Mouse (Mus musculus): ENCODE results near the gene Gpr27. TPM values are rescaled to one million over a fixed set of nuclear protein-coding genes. Genes with fewer than 3 reads are reported as not detected.

Gpr27 gene
- polyA plus RNA-seq, 1 experiment: not detected

DNA sequence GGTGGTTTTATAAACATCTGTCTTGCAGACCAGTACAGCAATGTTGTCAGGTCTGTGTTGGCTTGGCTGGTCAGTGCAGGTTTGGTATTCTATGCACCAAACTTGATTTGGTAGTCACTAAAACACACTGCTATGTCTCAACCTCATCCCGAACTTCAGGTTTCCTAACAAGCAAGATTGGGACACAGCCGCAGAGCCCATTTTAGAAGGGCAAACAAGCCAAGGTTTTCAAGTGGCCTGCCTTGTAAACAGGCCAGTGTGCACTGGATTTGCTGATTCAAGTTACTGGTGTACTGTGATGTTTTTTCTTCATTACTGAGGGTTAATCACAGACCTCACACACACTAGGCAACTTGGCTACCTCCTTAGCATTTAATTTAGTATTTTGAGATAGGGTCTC lies 36.4 kb upstream of the Gpr27 start:
- Histone ChIP-seq H3K4me3 (ENCODE audit: insufficient read depth, low read depth, low read length) (no peak overlapping the region), H3K4me1 (ENCODE audit: control insufficient read depth, insufficient read depth, low read length) (peaks cover 8% of the 10 kb centered on the region; the same call in 1 of the 2 replicates), H3K27ac (ENCODE audit: insufficient read depth, low read depth, low read length) (no peak overlapping the region)
- TF ChIP-seq CTCF (IDR thresholded peaks at IDR 0.05; ENCODE audit: insufficient read depth, low read depth, low read length) (no peak), POLR2A (IDR thresholded peaks at IDR 0.05; ENCODE audit: insufficient read depth, low read depth, low read length) (no peak)
- 88% methylated on average over 2 of the region's 2 CpGs for WGBS

DNA sequence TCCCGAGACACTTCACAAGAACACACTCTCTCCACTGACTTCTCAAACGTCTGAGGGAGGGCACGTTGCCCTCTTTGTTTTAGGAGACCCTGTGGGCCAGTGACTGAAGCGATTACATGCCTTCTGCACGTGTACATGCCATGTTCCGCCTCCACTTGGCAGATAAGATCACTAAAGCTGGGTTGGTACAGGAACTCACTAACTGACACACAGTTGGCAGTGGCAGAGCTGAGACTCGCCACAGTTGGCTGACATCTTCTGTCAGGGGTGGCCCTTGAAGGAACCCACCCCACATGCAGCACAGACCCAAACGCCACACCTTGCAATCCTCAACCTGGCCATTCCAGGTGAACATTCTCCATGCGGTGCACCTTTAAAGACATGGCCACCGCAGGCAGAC lies 33.9 kb upstream of the Gpr27 start:
- Histone ChIP-seq H3K27ac (ENCODE audit: insufficient read depth, low read depth, low read length) (no peak overlapping the region), H3K4me3 (ENCODE audit: insufficient read depth, low read depth, low read length) (no peak overlapping the region), H3K4me1 (ENCODE audit: control insufficient read depth, insufficient read depth, low read length) (peaks cover 6% of the 10 kb centered on the region; the same call in 1 of the 2 replicates)
- WGBS: 72% methylated on average over 10 of the region's 10 CpGs
- TF ChIP-seq POLR2A (IDR thresholded peaks at IDR 0.05; ENCODE audit: insufficient read depth, low read depth, low read length): no peak
- no peak for TF ChIP-seq CTCF (IDR thresholded peaks at IDR 0.05; ENCODE audit: insufficient read depth, low read depth, low read length)

DNA sequence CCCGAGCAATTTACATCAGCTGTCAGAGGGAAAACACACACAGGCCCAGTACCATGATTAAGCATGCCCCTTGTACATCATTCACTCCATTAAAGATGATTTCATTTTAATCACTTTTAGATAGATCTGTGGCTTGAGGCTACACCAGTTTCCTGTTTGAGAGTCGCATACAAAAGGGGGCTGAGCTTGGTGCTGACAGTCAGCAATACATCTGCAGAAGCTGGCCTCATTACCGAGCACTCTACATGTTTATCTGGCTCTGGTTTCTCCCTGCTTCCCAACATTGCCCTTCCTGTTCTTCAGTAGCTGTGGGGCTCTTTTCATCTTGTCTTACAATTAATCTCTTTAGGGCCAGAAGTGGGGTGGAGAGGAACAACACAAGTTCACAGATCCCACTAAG lies 32.0 kb upstream of the Gpr27 start:
- H3K4me1 ChIP-seq (ENCODE audit: control insufficient read depth, insufficient read depth, low read length): peaks cover 11% of the 10 kb centered on the region; the same call in 1 of the 2 replicates
- 63% methylated on average over 3 of the region's 3 CpGs for WGBS
- H3K27ac ChIP-seq (ENCODE audit: insufficient read depth, low read depth, low read length): no peak overlapping the region
- H3K4me3 ChIP-seq (ENCODE audit: insufficient read depth, low read depth, low read length): no peak overlapping the region
- no peak for TF ChIP-seq POLR2A (IDR thresholded peaks at IDR 0.05; ENCODE audit: insufficient read depth, low read depth, low read length)
- no peak for TF ChIP-seq CTCF (IDR thresholded peaks at IDR 0.05; ENCODE audit: insufficient read depth, low read depth, low read length)

DNA sequence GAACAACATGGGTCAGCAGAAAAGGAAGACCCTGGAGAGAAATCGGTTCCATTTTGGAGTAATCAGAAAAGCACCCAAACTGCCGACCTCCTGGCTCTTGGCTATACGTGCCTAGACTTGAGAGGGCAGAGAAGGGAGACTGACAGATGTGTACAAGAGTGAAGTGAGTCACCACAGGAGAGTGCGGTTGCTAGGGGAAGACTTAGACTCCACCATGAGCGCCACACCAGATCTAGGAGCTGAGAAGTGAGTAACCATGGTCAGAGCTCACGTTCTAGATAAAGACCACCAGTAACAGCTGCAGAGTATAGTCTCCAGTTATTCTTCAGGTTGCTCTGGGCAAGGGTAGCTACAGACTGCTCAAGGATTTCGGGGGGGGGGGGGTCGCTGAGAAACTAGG lies 29.2 kb upstream of the Gpr27 start:
- TF ChIP-seq POLR2A (IDR thresholded peaks at IDR 0.05; ENCODE audit: insufficient read depth, low read depth, low read length) (no peak), CTCF (IDR thresholded peaks at IDR 0.05; ENCODE audit: insufficient read depth, low read depth, low read length) (no peak)
- H3K4me3 ChIP-seq (ENCODE audit: insufficient read depth, low read depth, low read length): no peak overlapping the region
- 78% methylated on average over 8 of the region's 8 CpGs for WGBS
- peaks cover 19% of the 10 kb centered on the region for H3K4me1 ChIP-seq (ENCODE audit: control insufficient read depth, insufficient read depth, low read length)
- no peak overlapping the region for H3K27ac ChIP-seq (ENCODE audit: insufficient read depth, low read depth, low read length)

DNA sequence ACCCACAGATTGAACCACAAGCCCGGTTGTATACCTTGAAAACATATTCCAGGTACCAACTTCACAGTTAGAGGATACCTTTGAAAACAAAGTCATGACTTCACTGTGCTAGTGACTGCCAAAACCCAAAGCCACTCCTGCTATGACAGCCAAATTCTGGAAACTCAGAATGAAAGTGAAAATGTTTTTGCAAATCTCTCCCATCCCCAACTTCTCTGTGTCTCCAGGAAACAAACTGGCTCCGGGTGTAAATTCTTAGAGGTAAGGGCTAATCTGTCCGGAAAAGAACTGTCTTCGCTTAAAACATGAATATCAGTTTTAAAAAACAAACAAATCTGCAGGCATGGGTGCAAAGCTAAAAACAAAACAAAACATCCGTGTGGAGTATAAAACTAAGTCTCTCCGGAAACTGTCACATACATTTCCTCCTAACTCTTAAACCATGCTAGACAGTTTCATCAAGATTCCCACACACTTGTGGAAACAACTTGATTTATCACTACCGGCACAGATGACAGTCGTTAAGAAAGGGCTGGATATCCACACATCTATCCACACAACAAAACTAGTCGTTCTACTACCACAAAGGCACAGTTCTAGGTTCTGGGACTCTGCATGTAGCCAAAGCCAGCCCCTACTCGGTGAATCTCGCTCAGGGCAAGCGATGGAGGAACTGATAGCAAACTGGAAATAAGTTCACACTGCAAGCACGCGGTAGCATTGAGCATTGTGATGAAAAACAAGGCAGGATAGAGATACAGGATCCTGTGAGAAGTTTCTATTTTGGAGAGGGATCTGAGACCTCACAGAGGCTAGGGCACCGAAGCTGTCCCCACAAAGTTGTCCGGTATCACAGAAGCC lies 26.8 kb upstream of the Gpr27 start:
- no peak for TF ChIP-seq POLR2A (IDR thresholded peaks at IDR 0.05; ENCODE audit: insufficient read depth, low read depth, low read length)
- TF ChIP-seq CTCF (IDR thresholded peaks at IDR 0.05; ENCODE audit: insufficient read depth, low read depth, low read length): no peak

DNA sequence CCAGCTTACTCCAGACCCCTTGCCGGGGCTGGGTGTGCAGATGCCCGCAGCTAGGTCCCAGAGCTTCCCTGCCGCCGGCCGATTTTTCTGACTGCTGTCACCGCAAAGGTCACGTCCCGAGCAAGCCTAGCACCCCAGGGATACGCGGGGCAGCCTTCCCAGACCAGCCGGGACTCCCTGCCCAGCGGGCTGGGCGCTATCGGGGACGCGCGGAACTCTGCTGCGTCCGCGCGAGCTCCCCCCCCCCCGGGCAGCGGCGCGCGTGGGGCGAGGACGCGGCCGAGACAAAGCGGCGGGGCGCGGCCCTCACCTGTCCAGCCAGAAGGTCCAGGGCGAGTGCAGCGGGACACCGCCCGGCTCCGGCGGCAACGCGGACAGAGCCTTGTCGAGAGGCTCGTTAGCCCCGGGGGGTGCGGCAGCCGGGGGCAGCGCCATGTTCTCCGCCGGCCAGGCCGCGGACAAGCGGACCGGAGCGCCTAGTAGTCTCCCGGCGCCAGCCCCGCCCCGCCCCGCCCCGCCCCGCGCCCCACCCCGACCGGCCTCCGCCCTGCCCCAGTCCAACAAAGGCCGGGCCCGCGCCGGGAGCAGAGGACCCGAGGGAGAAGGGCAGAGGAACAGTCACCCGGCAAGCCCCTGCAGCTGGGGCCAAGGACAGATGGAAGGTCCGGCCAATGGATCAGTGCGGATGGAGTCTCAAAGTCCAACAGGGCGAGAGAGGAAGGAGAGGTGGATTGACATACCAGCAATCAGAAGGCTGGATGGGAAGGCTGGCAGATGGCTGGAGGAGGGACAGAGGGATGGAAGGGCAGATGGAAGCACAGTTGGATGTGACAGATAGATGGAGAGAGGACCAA lies 25.9 kb upstream of the Gpr27 start, which contains the start of the genes Eif4e3 and Gm20696:
Gene Eif4e3 (minus strand): TSS at position 454 of the 854 bp plus-strand sequence.
Gene Gm20696 (minus strand): TSS at position 480 of the 854 bp plus-strand sequence.
- H3K27ac ChIP-seq (ENCODE audit: insufficient read depth, low read depth, low read length): peak within 1 kb of the TSS; percentile 36
- TF ChIP-seq CTCF (IDR thresholded peaks at IDR 0.05; ENCODE audit: insufficient read depth, low read depth, low read length) (no peak), POLR2A (IDR thresholded peaks at IDR 0.05; ENCODE audit: insufficient read depth, low read depth, low read length) (no peak)
- under 1% methylated on average over 69 of the region's 75 CpGs for WGBS
- H3K4me1 ChIP-seq (ENCODE audit: control insufficient read depth, insufficient read depth, low read length): peaks cover 26% of the 10 kb centered on the region
- H3K4me3 ChIP-seq (ENCODE audit: insufficient read depth, low read depth, low read length): peak within 1 kb of the TSS; percentile 78

More for the DNA sequence above, 26.8 kb upstream of the Gpr27 start:
- Histone ChIP-seq H3K4me3 (ENCODE audit: insufficient read depth, low read depth, low read length) (peak overlapping the region; percentile 78), H3K27ac (ENCODE audit: insufficient read depth, low read depth, low read length) (no peak overlapping the region), H3K4me1 (ENCODE audit: control insufficient read depth, insufficient read depth, low read length) (peaks cover 26% of the 10 kb centered on the region)
- 28% methylated on average over 16 of the region's 16 CpGs for WGBS

DNA sequence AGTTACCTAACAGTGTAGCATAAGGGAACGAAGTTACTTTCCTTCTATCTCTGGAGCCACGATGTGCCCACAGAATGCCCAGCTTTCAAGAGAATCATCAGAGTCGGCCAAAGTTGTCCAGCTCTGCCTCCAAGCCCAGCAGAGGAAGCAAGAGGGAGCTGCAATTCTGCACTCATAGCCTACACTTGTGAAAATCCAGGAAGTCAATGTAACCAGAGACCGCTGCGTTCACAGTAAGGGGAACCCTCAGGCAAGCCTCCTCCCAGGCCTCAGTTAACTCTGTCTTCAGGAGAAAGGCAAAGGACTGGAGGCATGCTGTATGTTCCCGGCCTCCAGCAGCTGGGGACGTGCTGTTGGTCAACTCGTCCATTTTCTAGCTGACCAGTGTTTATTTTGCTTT lies 25.2 kb upstream of the Gpr27 start:
- Histone ChIP-seq H3K4me1 (ENCODE audit: control insufficient read depth, insufficient read depth, low read length) (peaks cover 26% of the 10 kb centered on the region), H3K4me3 (ENCODE audit: insufficient read depth, low read depth, low read length) (no peak overlapping the region), H3K27ac (ENCODE audit: insufficient read depth, low read depth, low read length) (peak overlapping the region; percentile 36; the same call in 1 of the 2 replicates)
- 53% methylated on average over 8 of the region's 8 CpGs for WGBS
- no peak for TF ChIP-seq POLR2A (IDR thresholded peaks at IDR 0.05; ENCODE audit: insufficient read depth, low read depth, low read length)
- TF ChIP-seq CTCF (IDR thresholded peaks at IDR 0.05; ENCODE audit: insufficient read depth, low read depth, low read length): no peak

DNA sequence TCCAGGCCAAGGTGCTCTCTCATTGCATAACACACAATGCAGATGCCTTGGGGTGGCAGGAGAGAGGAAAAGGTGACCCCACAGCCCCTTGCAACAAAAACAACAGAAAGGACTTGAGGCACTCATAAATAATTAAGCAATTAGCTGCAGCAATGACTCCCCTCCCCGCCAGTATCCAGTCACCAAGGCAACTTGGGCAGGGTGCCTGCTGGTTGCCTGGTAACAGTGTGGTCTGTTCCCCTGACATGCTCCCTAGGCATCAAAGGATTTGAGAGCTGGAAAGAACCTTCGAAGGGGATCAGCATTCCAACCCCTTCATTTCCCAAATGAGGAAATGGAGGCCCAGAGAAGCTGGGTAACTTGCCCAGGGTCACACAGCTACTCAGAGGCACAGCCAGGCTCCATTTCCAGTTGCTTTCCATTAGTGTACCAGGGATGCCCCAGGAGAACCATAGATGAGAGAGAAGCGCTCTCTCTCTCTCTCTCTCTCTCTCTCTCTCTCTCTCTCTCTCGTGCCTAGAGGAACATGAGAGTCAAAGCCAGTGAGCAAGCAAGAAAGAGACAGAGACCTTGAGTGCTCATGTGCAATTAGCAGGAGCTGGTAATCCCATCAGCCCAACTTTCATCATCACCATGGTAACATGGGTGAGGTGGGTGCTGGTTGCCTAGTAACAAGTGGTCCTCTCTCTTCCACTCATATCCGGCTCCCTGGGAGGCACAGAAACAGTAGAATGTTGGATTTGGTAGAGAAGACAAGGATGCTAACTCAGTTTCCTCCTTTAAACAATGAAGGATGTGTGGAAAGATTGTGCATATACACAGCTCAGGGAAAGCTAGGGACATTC lies 22.8 kb upstream of the Gpr27 start:
- 14% methylated on average over 5 of the region's 5 CpGs for WGBS
- TF ChIP-seq CTCF (IDR thresholded peaks at IDR 0.05; ENCODE audit: insufficient read depth, low read depth, low read length) (no peak), POLR2A (IDR thresholded peaks at IDR 0.05; ENCODE audit: insufficient read depth, low read depth, low read length) (no peak)
- Histone ChIP-seq H3K27ac (ENCODE audit: insufficient read depth, low read depth, low read length) (peak overlapping the region; percentile 88), H3K4me1 (ENCODE audit: control insufficient read depth, insufficient read depth, low read length) (peaks cover 20% of the 10 kb centered on the region), H3K4me3 (ENCODE audit: insufficient read depth, low read depth, low read length) (no peak overlapping the region)

Measured in olfactory bulb, adult 2 months (tissue).